Mouse (Mus musculus) G1E (cell line): Measurements from ENCODE around the gene Xpo5. TPM values are rescaled to one million over a fixed set of nuclear protein-coding genes. Genes with fewer than 3 reads are reported as not detected.

Experiments
- ATAC-seq: 2 replicates; pipeline ENCODE4 v1.8.0; 2016; ENCODE audit warnings: mild to moderate bottlenecking; ENCODE audit not compliant: insufficient number of reproducible peaks, poor library complexity, low FRiP score, severe bottlenecking; ENCODE audit errors: extremely low read depth
- DNase-seq: peaks from one replicate; pipeline ENCODE4 v3.0.0; 2012; ENCODE audit warnings: low spot score
- H3K27me3 ChIP-seq: 2 replicates; pipeline ENCODE4 v1.6.1; 2012; ENCODE audit warnings: mild to moderate bottlenecking, low read length, inconsistent platforms; ENCODE audit not compliant: insufficient read depth
- H3K36me3 ChIP-seq: replicated peaks from 2 replicates; pipeline ENCODE3; 2012; ENCODE audit warnings: mild to moderate bottlenecking, inconsistent platforms
- H3K4me1 ChIP-seq: 2 replicates; pipeline ENCODE4 v1.6.1; 2012; ENCODE audit warnings: low read depth, low read length, inconsistent platforms, mixed read lengths; ENCODE audit not compliant: insufficient read depth
- H3K4me3 ChIP-seq: 2 replicates; pipeline ENCODE4 v1.5.1; 2012; ENCODE audit warnings: low read depth, mild to moderate bottlenecking, inconsistent platforms, low read length, moderate library complexity, mixed read lengths
- H3K9me3 ChIP-seq: replicated peaks from 2 replicates; pipeline ENCODE4 v1.6.1; 2012; ENCODE audit warnings: inconsistent platforms
- CTCF ChIP-seq: IDR thresholded peaks from 2 replicates; pipeline ENCODE4 v1.5.1; 2012; ENCODE audit warnings: low read depth, low read length, inconsistent platforms, mixed read lengths
- GATA1 ChIP-seq: IDR thresholded peaks from 2 replicates; pipeline ENCODE4 v1.6.1; 2012; ENCODE audit warnings: borderline replicate concordance, low read length, inconsistent platforms, mixed read lengths
- GATA2 ChIP-seq: IDR thresholded peaks from 2 replicates; pipeline ENCODE4 v1.6.1; 2012; ENCODE audit warnings: low read depth, low read length, inconsistent platforms, borderline replicate concordance
- POLR2AphosphoS5 ChIP-seq: IDR thresholded peaks from 2 replicates; pipeline ENCODE4 v1.6.1; 2012; ENCODE audit warnings: low read depth, low read length, inconsistent platforms; ENCODE audit not compliant: insufficient replicate concordance
- TAL1 ChIP-seq: conservative IDR thresholded peaks from 2 replicates; pipeline ENCODE4 v1.6.1; 2012; ENCODE audit warnings: low read depth, low read length, inconsistent platforms, mixed read lengths
- polyA plus RNA-seq: library from polyadenylated mRNA; stranded (reverse); fragments of >175 nt; gene quantifications from 2 replicates; pipeline ENCODE4 v1.2.3, GENCODE M21; 2012
- total RNA-seq, 2 experiments: library from RNA; stranded (forward) in 1 of 2; stranded (reverse) in 1 of 2; fragments of 200-1000 nt in 1 of 2; fragments of >200 nt in 1 of 2; fragmentation: Nextera tagmentation in 1 of 2; gene quantifications; 2 replicates each; pipeline ENCODE4 v1.2.3; 2014 to 2017

The Xpo5 gene
- total and polyA plus RNA-seq, 3 experiments: 24.8 to 65.6 (median 55.3) TPM

DNA sequence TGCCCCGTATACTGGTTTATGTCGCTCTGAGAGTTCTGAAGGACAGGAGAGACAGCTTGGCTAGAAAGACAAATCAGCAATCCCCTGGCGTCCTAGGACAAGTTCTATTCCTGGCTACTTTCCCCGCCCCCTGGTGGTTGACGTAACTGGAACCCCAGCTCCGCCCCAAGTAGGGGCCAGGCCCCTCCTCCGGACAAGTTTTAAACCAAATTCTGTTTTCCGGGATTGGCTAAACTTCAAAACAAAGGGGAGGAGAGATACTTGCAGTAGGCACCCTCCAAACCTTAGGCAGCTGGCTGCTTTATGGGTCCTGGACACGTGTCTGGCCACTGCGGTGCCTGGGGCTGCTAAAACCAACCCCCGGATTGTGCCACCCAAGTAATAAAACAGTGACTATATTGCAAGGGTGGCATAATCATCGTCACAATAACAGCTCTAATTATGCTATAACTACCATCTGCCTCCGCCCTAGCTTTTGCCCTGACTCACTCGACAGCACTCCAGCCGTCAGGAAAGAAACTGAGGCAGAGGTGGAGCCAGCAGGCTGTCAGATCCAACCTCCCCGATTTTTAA, 42.4 kb upstream of the Xpo5 start:
- H3K4me1 ChIP-seq: peaks cover 64% of the 10 kb centered on the region
- DNase-seq: peak; percentile 78
- no peaks in the 10 kb centered on the region for H3K9me3 ChIP-seq
- peak; percentile 38; the same call in 1 of the 2 replicates for TF ChIP-seq POLR2AphosphoS5
- TF ChIP-seq CTCF: no peak
- peak; percentile 64 for ATAC-seq
- peaks cover 21% of the 10 kb centered on the region for H3K36me3 ChIP-seq
- H3K27me3 ChIP-seq: no peaks in the 10 kb centered on the region
- peak overlapping the region; percentile 74 for H3K4me3 ChIP-seq

DNA sequence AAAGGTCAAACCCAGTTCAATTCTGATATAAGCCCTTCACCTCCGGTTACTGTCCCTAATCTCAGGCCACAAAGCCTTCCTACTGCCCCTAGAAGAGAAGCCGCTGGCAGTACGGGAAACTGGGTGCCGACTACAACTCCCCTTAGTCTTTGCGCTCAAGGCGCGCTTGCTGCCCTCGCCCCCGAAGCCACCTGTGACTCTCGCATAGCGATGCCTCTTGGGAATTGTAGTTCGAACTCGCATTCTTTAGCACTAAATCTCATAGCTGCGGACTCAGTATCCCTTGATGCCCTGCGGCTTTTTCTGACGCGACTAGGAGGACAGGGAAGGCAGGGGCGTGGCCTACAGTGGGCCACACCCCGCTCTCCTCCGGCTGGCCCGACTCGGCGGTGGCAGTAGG, 41.9 kb upstream of the Xpo5 start, which contains the start of gene Gtpbp2:
TSS of gene Gtpbp2 (plus strand) at position 347 of the 400 bp plus-strand sequence.
- ATAC-seq: peak; percentile 92
- H3K4me3 ChIP-seq: peak within 1 kb of the TSS; percentile 74
- peaks cover 26% of the 10 kb centered on the region for H3K36me3 ChIP-seq
- no peaks in the 10 kb centered on the region for H3K27me3 ChIP-seq
- no peaks in the 10 kb centered on the region for H3K9me3 ChIP-seq
- TF ChIP-seq TAL1: no peak
- TF ChIP-seq GATA1: no peak
- TF ChIP-seq CTCF: no peak
- no peak for TF ChIP-seq GATA2
- TF ChIP-seq POLR2AphosphoS5: no peak
- peaks cover 68% of the 10 kb centered on the region for H3K4me1 ChIP-seq
- peak; percentile 88 for DNase-seq

DNA sequence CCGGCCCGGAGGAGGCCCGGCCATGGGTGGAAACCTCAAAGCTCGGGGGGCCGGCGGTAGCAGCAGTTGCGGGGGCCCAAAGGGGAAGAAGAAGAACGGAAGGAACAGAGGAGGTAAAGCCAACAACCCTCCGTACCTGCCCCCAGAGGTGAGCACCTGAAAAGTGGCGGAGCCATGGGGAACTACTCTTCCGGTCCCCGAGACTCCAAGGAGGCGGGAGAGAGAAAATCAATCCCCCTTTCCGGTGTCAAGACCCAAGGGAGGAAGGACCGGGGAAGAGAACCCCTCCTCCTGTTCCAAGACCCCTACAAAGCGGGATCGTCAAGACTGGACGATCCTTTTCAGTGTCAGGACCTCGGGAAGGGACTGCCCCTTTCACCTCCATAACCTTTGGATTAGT, 41.4 kb upstream of the Xpo5 start:
- TF ChIP-seq GATA1 (no peak), TAL1 (no peak), POLR2AphosphoS5 (no peak), CTCF (no peak), GATA2 (no peak)
- peaks cover 31% of the 10 kb centered on the region for H3K36me3 ChIP-seq
- no peak for DNase-seq
- no peaks in the 10 kb centered on the region for H3K27me3 ChIP-seq
- H3K4me1 ChIP-seq: peaks cover 68% of the 10 kb centered on the region
- peak overlapping the region; percentile 74 for H3K4me3 ChIP-seq
- H3K9me3 ChIP-seq: no peaks in the 10 kb centered on the region
- ATAC-seq: no peak

DNA sequence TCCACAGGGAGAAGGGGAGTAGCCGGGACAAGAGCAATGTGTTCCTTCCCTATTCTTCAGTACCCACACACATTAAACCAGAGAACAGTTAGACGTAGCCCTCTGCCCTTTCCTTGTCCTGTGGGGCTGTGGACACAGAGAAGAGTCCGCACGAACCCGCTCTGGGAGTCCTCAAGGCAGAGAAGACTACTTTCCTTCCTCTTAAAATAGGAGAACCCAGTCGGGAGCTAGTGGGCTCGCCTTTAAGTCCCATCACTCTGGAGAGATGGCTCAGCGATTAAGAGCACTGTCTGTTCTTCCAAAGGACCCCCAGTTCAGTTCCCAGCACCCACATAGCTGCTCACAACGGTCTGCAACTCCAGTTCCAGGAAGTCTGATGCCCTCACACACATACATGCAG, 40.9 kb upstream of the Xpo5 start:
- DNase-seq (no peak), ATAC-seq (no peak)
- no peaks in the 10 kb centered on the region for H3K9me3 ChIP-seq
- no peak for TF ChIP-seq GATA2
- no peak for TF ChIP-seq TAL1
- TF ChIP-seq CTCF: no peak
- TF ChIP-seq GATA1: no peak
- no peak for TF ChIP-seq POLR2AphosphoS5
- H3K36me3 ChIP-seq: peaks cover 36% of the 10 kb centered on the region
- H3K4me3 ChIP-seq: peak overlapping the region; percentile 74
- H3K27me3 ChIP-seq: no peaks in the 10 kb centered on the region
- peaks cover 63% of the 10 kb centered on the region for H3K4me1 ChIP-seq

DNA sequence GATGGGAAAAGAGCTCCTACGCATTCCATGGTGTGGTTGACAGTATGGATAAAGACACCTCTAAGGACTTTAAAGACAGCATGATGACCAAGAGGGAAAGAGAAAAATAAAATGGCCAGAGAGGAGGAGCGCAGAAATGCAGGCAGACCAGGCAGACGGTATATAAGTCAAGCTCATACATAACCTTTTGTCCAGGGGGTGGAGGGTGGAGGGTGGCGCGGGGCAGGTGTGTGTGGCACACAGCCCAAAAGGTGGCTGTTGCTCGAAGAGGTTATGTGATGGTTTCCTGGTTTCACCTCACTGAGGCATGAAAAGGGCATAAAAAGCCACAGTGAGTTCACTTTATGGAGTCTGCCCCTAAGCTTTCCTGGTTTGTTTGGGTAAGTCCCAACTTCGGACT, 40.0 kb upstream of the Xpo5 start:
- DNase-seq (no peak), ATAC-seq (no peak)
- no peaks in the 10 kb centered on the region for H3K9me3 ChIP-seq
- peaks cover 55% of the 10 kb centered on the region for H3K4me1 ChIP-seq
- TF ChIP-seq GATA1: no peak
- TF ChIP-seq TAL1: no peak
- TF ChIP-seq POLR2AphosphoS5: no peak
- TF ChIP-seq GATA2: no peak
- TF ChIP-seq CTCF: no peak
- H3K27me3 ChIP-seq: no peaks in the 10 kb centered on the region
- peak overlapping the region; percentile 57; the same call in 1 of the 2 replicates for H3K4me3 ChIP-seq
- H3K36me3 ChIP-seq: peaks cover 45% of the 10 kb centered on the region

DNA sequence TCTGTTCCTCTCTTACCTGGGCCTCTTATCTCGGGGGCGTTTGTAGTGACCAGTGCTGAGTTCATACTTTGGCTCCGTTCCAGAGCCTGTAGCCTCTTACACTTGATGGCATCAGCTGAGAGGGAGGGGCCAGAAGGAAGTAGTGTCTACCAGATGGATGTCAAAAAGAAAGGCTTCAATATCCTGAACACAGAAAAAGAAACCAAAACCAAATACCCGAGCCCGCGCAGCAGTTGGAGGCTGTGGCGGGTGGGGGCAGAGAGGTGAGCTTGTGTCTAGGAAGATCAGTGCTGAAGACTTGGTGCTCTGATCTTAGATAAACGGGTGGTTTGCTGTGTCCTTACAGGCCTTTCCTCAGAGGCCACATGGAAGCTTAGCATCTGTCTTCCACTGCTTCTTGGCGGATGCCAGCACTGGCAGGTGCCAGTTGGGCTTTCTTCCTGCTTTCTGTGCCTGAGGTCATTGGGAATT, 39.6 kb upstream of the Xpo5 start:
- Histone ChIP-seq H3K9me3 (no peaks in the 10 kb centered on the region), H3K36me3 (peaks cover 49% of the 10 kb centered on the region), H3K27me3 (no peaks in the 10 kb centered on the region), H3K4me3 (peak overlapping the region; percentile 57; the same call in 1 of the 2 replicates), H3K4me1 (peaks cover 57% of the 10 kb centered on the region)
- TF ChIP-seq CTCF: no peak
- TF ChIP-seq POLR2AphosphoS5: no peak
- no peak for TF ChIP-seq GATA2
- TF ChIP-seq TAL1: no peak
- TF ChIP-seq GATA1: no peak
- no peak for DNase-seq
- ATAC-seq: no peak

DNA sequence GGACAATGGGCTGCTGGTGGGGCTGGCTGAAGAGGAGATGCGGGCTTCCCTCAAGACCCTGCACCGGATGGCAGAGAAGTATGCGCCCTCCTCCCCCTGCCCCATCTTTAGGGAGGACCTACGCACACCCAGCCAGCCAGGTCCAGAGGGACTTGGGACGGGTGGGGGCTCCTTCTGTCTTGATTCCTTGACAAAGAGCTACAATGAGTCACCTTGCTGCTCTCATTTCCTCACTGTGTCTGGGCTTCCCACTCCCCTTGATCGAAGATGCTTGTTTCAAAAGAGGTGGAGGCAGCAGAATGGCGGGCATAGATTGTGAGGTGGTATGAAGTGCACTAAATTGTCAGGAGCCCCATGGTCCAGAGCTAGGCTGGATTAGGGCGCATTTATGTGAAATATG, 38.3 kb upstream of the Xpo5 start:
- Histone ChIP-seq H3K9me3 (no peaks in the 10 kb centered on the region), H3K27me3 (no peaks in the 10 kb centered on the region), H3K4me1 (peaks cover 54% of the 10 kb centered on the region), H3K36me3 (peaks cover 62% of the 10 kb centered on the region), H3K4me3 (no peak overlapping the region)
- TF ChIP-seq POLR2AphosphoS5 (no peak), TAL1 (no peak), CTCF (no peak), GATA1 (no peak), GATA2 (no peak)
- no peak for ATAC-seq
- DNase-seq: no peak
